ENCODE assay signal across 8 mouse cellular contexts in genomic region chr10:57486542-57487071, GRCm38 (mm10). TPM values are rescaled to one million over a fixed set of nuclear protein-coding genes. Genes with fewer than 3 reads are reported as not detected.
DNase-seq lines count a peak whose midpoint lies in the region; ATAC-seq and TF ChIP-seq lines count a peak whose summit lies in the region.

No protein-coding gene starts in this region.

- peak overlapping the region; percentile 96 for H3K9ac ChIP-seq in embryonic facial prominence, embryonic 14.5 days (ENCODE audit: low read depth, low read length)
- H3K9ac ChIP-seq in hindbrain, postnatal 0 days (replicated peaks; ENCODE audit: low read length) = peak overlapping the region; percentile 94
- H3K9ac ChIP-seq in lung, embryonic 16.5 days (ENCODE audit: low read length) = peak overlapping the region; percentile 94
- H3K9ac ChIP-seq in stomach, embryonic 15.5 days = peak overlapping the region; percentile 92

- no peak for DNase-seq in cerebellum, adult 11 months
- DNase-seq in right cerebral cortex, postnatal 4 days = peak; percentile 77
- DNase-seq in right cerebral cortex, postnatal 36 days (ENCODE audit: low spot score in 2 of 2) = no peak
- peak; percentile 80 for DNase-seq in embryonic facial prominence, embryonic 14.5 days (ENCODE audit: low spot score)
- peak; percentile 79 for DNase-seq in hindbrain, postnatal 0 days (ENCODE audit: low spot score)

- peak overlapping the region; percentile 96 for H3K27ac ChIP-seq in embryonic facial prominence, embryonic 14.5 days (replicated peaks; ENCODE audit: low read depth, low read length)
- peak overlapping the region; percentile 96 for H3K27ac ChIP-seq in hindbrain, postnatal 0 days
- peak overlapping the region; percentile 93 for H3K27ac ChIP-seq in lung, embryonic 16.5 days (ENCODE audit: low read length)
- peak overlapping the region; percentile 98 for H3K27ac ChIP-seq in stomach, embryonic 15.5 days

- no peaks in the 10 kb centered on the region for H3K27me3 ChIP-seq in embryonic facial prominence, embryonic 14.5 days (replicated peaks; ENCODE audit: control insufficient read depth, insufficient read depth, low read length)
- H3K27me3 ChIP-seq in hindbrain, postnatal 0 days (ENCODE audit: insufficient read depth, low read length) = no peaks in the 10 kb centered on the region
- H3K27me3 ChIP-seq in lung, embryonic 16.5 days (ENCODE audit: control insufficient read depth, insufficient read depth, low read depth, low read length) = no peaks in the 10 kb centered on the region
- H3K27me3 ChIP-seq in stomach, embryonic 15.5 days (replicated peaks) = no peaks in the 10 kb centered on the region

- peak; percentile 85 for ATAC-seq in cerebellum, adult (ENCODE audit: insufficient number of reproducible peaks, low FRiP score, low TSS enrichment)
- peak; percentile 88 for ATAC-seq in embryonic facial prominence, embryonic 14.5 days (ENCODE audit: low read depth)
- peak; percentile 89 for ATAC-seq in hindbrain, postnatal 0 days
- peak; percentile 90 for ATAC-seq in lung, embryonic 16.5 days (ENCODE audit: low read depth)
- peak; percentile 83 for ATAC-seq in stomach, embryonic 15.5 days (ENCODE audit: insufficient read depth, low FRiP score, low read depth)

- peak overlapping the region; percentile 88 for H3K4me3 ChIP-seq in embryonic facial prominence, embryonic 14.5 days (ENCODE audit: low read depth, low read length)
- peak overlapping the region; percentile 95 for H3K4me3 ChIP-seq in hindbrain, postnatal 0 days (ENCODE audit: low read length)
- peak overlapping the region; percentile 89 for H3K4me3 ChIP-seq in lung, embryonic 16.5 days (ENCODE audit: low read length)
- peak overlapping the region; percentile 93 for H3K4me3 ChIP-seq in stomach, embryonic 15.5 days (replicated peaks)

- no peak for TF ChIP-seq CTCF in hindbrain, postnatal 0 days (IDR thresholded peaks at IDR 0.05; ENCODE audit: low read depth)

- H3K9me3 ChIP-seq in embryonic facial prominence, embryonic 14.5 days (ENCODE audit: control insufficient read depth, low read length) = no peaks in the 10 kb centered on the region
- no peaks in the 10 kb centered on the region for H3K9me3 ChIP-seq in hindbrain, postnatal 0 days (ENCODE audit: low read length)
- no peaks in the 10 kb centered on the region for H3K9me3 ChIP-seq in lung, embryonic 16.5 days (ENCODE audit: control insufficient read depth, low read length)
- H3K9me3 ChIP-seq in stomach, embryonic 15.5 days = no peaks in the 10 kb centered on the region

- 0 out of 2 replicates have a peak, but pooled peaks cover 1% of the 10 kb centered on the region for H3K36me3 ChIP-seq in embryonic facial prominence, embryonic 14.5 days (ENCODE audit: control insufficient read depth, insufficient read depth, low read length)
- H3K36me3 ChIP-seq in hindbrain, postnatal 0 days (ENCODE audit: insufficient read depth, low read length) = no peaks in the 10 kb centered on the region
- no peaks in the 10 kb centered on the region for H3K36me3 ChIP-seq in lung, embryonic 16.5 days (ENCODE audit: control insufficient read depth, insufficient read depth, low read length)
- no peaks in the 10 kb centered on the region for H3K36me3 ChIP-seq in stomach, embryonic 15.5 days

- H3K4me2 ChIP-seq in embryonic facial prominence, embryonic 14.5 days (ENCODE audit: low read depth, low read length) = peak overlapping the region; percentile 73
- peak overlapping the region; percentile 64 for H3K4me2 ChIP-seq in hindbrain, postnatal 0 days (ENCODE audit: low read depth, low read length)
- H3K4me2 ChIP-seq in lung, embryonic 16.5 days (ENCODE audit: low read depth, low read length) = peak overlapping the region; percentile 79
- H3K4me2 ChIP-seq in stomach, embryonic 15.5 days = peak overlapping the region; percentile 71

- peaks cover 3% of the 10 kb centered on the region; the same call in 1 of the 2 replicates for H3K4me1 ChIP-seq in embryonic facial prominence, embryonic 14.5 days (ENCODE audit: control insufficient read depth, insufficient read depth, low read length)
- peaks cover 7% of the 10 kb centered on the region for H3K4me1 ChIP-seq in hindbrain, postnatal 0 days (ENCODE audit: insufficient read depth, low read length)
- peaks cover 8% of the 10 kb centered on the region for H3K4me1 ChIP-seq in lung, embryonic 16.5 days (replicated peaks; ENCODE audit: control insufficient read depth, insufficient read depth, low read length)
- no peaks in the 10 kb centered on the region for H3K4me1 ChIP-seq in stomach, embryonic 15.5 days

- WGBS in embryonic facial prominence, embryonic 14.5 days = under 1% methylated on average over 30 of the region's 65 CpGs
- WGBS in hindbrain, postnatal 0 days = under 1% methylated on average over 65 of the region's 65 CpGs
- under 1% methylated on average over 56 of the region's 65 CpGs for WGBS in lung, embryonic 16.5 days
- WGBS in stomach, embryonic 15.5 days = under 1% methylated on average over 56 of the region's 65 CpGs

RNA-seq across cellular contexts. Expression of gene Hsf2, which starts 0.4 kb away (rescaled TPM):
- 27.4 and 27.5 TPM in 2 replicates for polyA plus RNA-seq in embryonic facial prominence, embryonic 14.5 days (2014; fragmentation: Nextera tagmentation; extraction: Ambion mirVana)
- total RNA-seq in hindbrain, postnatal 0 days (2014; rRNA removed) = 35.0 and 37.8 TPM in 2 replicates
- polyA plus RNA-seq in hindbrain, postnatal 0 days (2015; fragmentation: Nextera tagmentation; extraction: Ambion mirVana) = 47.8 and 49.4 TPM in 2 replicates
- 20.5 and 25.3 TPM in 2 replicates for polyA plus RNA-seq in lung, embryonic 16.5 days (2015; fragmentation: Nextera tagmentation; extraction: Ambion mirVana)
- polyA plus RNA-seq in stomach, embryonic 15.5 days (2015; fragmentation: Nextera tagmentation; extraction: Ambion mirVana) = 24.9 and 28.5 TPM in 2 replicates

RNA-seq across cellular contexts. Expression of gene Serinc1, which starts 45.7 kb away (rescaled TPM):
- 172 and 178 TPM in 2 replicates for polyA plus RNA-seq in embryonic facial prominence, embryonic 14.5 days (2014; fragmentation: Nextera tagmentation; extraction: Ambion mirVana)
- total RNA-seq in hindbrain, postnatal 0 days (2014; rRNA removed) = 323 and 327 TPM in 2 replicates
- 462 and 470 TPM in 2 replicates for polyA plus RNA-seq in hindbrain, postnatal 0 days (2015; fragmentation: Nextera tagmentation; extraction: Ambion mirVana)
- polyA plus RNA-seq in lung, embryonic 16.5 days (2015; fragmentation: Nextera tagmentation; extraction: Ambion mirVana) = 137 and 146 TPM in 2 replicates
- polyA plus RNA-seq in stomach, embryonic 15.5 days (2015; fragmentation: Nextera tagmentation; extraction: Ambion mirVana) = 127 and 132 TPM in 2 replicates

Comparison
In these comparisons a context has a peak if more than half of its experiments do, and no peak if none do; other contexts are left out.
1. DNase-seq: peak in right cerebral cortex, postnatal 4 days (single experiment), embryonic facial prominence, embryonic 14.5 days (single experiment) and hindbrain, postnatal 0 days (single experiment); none in cerebellum, adult 11 months (single experiment) and right cerebral cortex, postnatal 36 days (0 of 2).
2. Peak in every context shown above with its lines, with median percentiles within 50 percentile points of each other: ATAC-seq, H3K27ac ChIP-seq, H3K4me2 ChIP-seq, H3K4me3 ChIP-seq and H3K9ac ChIP-seq.